Mouse (Mus musculus): ENCODE results near the gene Apex1. TPM values are rescaled to one million over a fixed set of nuclear protein-coding genes. Genes with fewer than 3 reads are reported as not detected.
"Not testable (repeated sequence)": the region's sequence is repeated elsewhere in the genome, so short reads cannot be mapped to it uniquely, and the experiment has no call there.

Gene Apex1
- total and polyA plus RNA-seq, 3 experiments, result 129 to 155 TPM; not detected in 1

GRCm38 (mm10) chr14:50955942-50956508 is 31.3 kb downstream of the Apex1 start, which contains the start of gene Pnp2:
Pnp2 (plus strand) TSS chr14:50955992.
- not testable (repeated sequence) for H3K36me3 ChIP-seq (ENCODE audit: control insufficient read depth in 1 of 2, insufficient read depth in 2 of 2, low read length in 2 of 2); H3K27ac ChIP-seq (ENCODE audit: control insufficient read depth, low read depth, low read length); H3K27me3 ChIP-seq (ENCODE audit: control insufficient read depth in 1 of 2, insufficient read depth in 2 of 2, low read length in 2 of 2); H3K9me3 ChIP-seq (replicated peaks; ENCODE audit: insufficient read depth, low read length); H3K4me1 ChIP-seq (ENCODE audit: control insufficient read depth in 1 of 2, insufficient read depth in 2 of 2, low read length in 2 of 2); H3K79me2 ChIP-seq (ENCODE audit: control insufficient read depth, insufficient read depth, low read length, poor library complexity)
- DNase-seq (ENCODE audit: low read depth, low spot score), result peak; percentile 16
- peak within 1 kb of the TSS; percentile 55 to 61 for H3K4me3 ChIP-seq (ENCODE audit: control insufficient read depth in 1 of 2, insufficient read depth in 1 of 2, low read depth in 2 of 2, low read length in 2 of 2)
- peak within 1 kb of the TSS; percentile 14; the same call in 1 of the 2 replicates for H3K9ac ChIP-seq (ENCODE audit: control insufficient read depth, low read depth, low read length, poor library complexity, severe bottlenecking)

- peak; percentile 33 for DNase-seq (ENCODE audit: low read depth, low spot score)
- H3K9me3 ChIP-seq (replicated peaks; ENCODE audit: insufficient read depth, low read length); H3K27ac ChIP-seq (ENCODE audit: control insufficient read depth, low read depth, low read length); H3K36me3 ChIP-seq (ENCODE audit: control insufficient read depth in 1 of 2, insufficient read depth in 2 of 2, low read length in 2 of 2); H3K27me3 ChIP-seq (ENCODE audit: control insufficient read depth in 1 of 2, insufficient read depth in 2 of 2, low read length in 2 of 2); H3K79me2 ChIP-seq (ENCODE audit: control insufficient read depth, insufficient read depth, low read length, poor library complexity); H3K4me1 ChIP-seq (ENCODE audit: control insufficient read depth in 1 of 2, insufficient read depth in 2 of 2, low read length in 2 of 2): not testable (repeated sequence)
- peak overlapping the region; percentile 55 to 61 for H3K4me3 ChIP-seq (ENCODE audit: control insufficient read depth in 1 of 2, insufficient read depth in 1 of 2, low read depth in 2 of 2, low read length in 2 of 2)
- H3K9ac ChIP-seq (ENCODE audit: control insufficient read depth, low read depth, low read length, poor library complexity, severe bottlenecking), result peak overlapping the region; percentile 14; the same call in 1 of the 2 replicates
These were observed 32.0 kb downstream of the Apex1 start for GRCm38 (mm10) chr14:50956724-50957123.

GRCm38 (mm10) chr14:50957146-50957545 is 32.4 kb downstream of the Apex1 start:
- H3K9ac ChIP-seq (ENCODE audit: control insufficient read depth, low read depth, low read length, poor library complexity, severe bottlenecking); H3K79me2 ChIP-seq (ENCODE audit: control insufficient read depth, insufficient read depth, low read length, poor library complexity); H3K27me3 ChIP-seq (ENCODE audit: control insufficient read depth in 1 of 2, insufficient read depth in 2 of 2, low read length in 2 of 2); H3K4me1 ChIP-seq (ENCODE audit: control insufficient read depth in 1 of 2, insufficient read depth in 2 of 2, low read length in 2 of 2); H3K36me3 ChIP-seq (ENCODE audit: control insufficient read depth in 1 of 2, insufficient read depth in 2 of 2, low read length in 2 of 2); H3K9me3 ChIP-seq (replicated peaks; ENCODE audit: insufficient read depth, low read length); H3K27ac ChIP-seq (ENCODE audit: control insufficient read depth, low read depth, low read length): not testable (repeated sequence)
- DNase-seq (ENCODE audit: low read depth, low spot score), result peak; percentile 2
- peak overlapping the region in 1 of 2 experiments; percentile 61; a peak in 2 of 4 replicates for H3K4me3 ChIP-seq (ENCODE audit: control insufficient read depth in 1 of 2, insufficient read depth in 1 of 2, low read depth in 2 of 2, low read length in 2 of 2)

- not testable (repeated sequence) for H3K4me3 ChIP-seq (ENCODE audit: control insufficient read depth in 1 of 2, insufficient read depth in 1 of 2, low read depth in 2 of 2, low read length in 2 of 2); H3K4me1 ChIP-seq (ENCODE audit: control insufficient read depth in 1 of 2, insufficient read depth in 2 of 2, low read length in 2 of 2); H3K9me3 ChIP-seq (replicated peaks; ENCODE audit: insufficient read depth, low read length); H3K79me2 ChIP-seq (ENCODE audit: control insufficient read depth, insufficient read depth, low read length, poor library complexity); H3K9ac ChIP-seq (ENCODE audit: control insufficient read depth, low read depth, low read length, poor library complexity, severe bottlenecking); H3K27me3 ChIP-seq (ENCODE audit: control insufficient read depth in 1 of 2, insufficient read depth in 2 of 2, low read length in 2 of 2); H3K27ac ChIP-seq (ENCODE audit: control insufficient read depth, low read depth, low read length); H3K36me3 ChIP-seq (ENCODE audit: control insufficient read depth in 1 of 2, insufficient read depth in 2 of 2, low read length in 2 of 2)
- peak; percentile 6 for DNase-seq (ENCODE audit: low read depth, low spot score)
These were observed 33.7 kb downstream of the Apex1 start for GRCm38 (mm10) chr14:50958289-50958995.
